Mouse (Mus musculus): ENCODE data around the gene Zfp719. TPM values are rescaled to one million over a fixed set of nuclear protein-coding genes. Genes with fewer than 3 reads are reported as not detected.

Gene Zfp719
- polyA plus RNA-seq (2015; fragmentation: Nextera tagmentation; extraction: Ambion mirVana), result 14.6 and 15.3 TPM in 2 replicates

DNA sequence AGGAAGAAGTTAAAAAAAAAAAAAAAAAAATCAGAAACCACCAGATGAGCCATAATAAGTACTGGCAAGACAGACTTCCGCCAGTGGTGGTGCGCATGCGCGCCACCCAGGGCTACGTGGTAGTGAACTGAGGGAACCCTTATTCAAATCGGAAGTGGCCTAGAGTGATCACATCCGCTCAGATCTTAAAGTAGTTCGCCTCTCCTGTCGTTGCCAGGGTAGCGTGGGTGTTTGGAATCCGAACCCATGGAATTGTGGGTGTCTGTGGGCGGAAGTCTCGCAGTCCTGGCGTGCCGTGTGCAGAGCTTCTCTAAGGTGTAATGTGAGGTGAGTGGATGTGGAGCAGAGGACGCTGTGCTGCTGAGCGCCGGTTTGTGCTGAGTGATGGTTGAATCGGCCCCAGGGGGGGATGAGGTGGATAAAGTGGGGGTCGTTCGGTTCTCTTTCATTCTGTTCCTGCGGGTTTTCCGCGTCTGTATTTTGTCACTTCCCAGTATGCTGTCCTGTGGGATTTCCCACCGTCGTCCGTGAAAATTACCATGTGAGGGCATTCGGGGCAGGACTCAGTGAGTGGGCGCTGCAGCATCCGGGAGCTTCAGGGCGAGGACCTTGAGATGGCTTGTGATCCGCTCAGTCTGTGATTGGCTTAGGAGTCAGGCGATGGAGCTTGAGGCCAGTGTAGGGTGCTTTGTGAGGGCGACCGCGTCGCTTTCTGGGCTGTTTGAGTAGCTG lies at the start of gene Zfp719:
Gene Zfp719, plus strand, starts transcription at position 171 of the 732 bp plus-strand sequence.
- H3K4me3 ChIP-seq, result peak within 1 kb of the TSS; percentile 68
- H3K9ac ChIP-seq, result peak within 1 kb of the TSS; percentile 76
- H3K27me3 ChIP-seq (replicated peaks), result no peaks in the 10 kb centered on the region
- no peaks in the 10 kb centered on the region for H3K9me3 ChIP-seq
- H3K27ac ChIP-seq, result peak within 1 kb of the TSS; percentile 89
- peak; percentile 99 for ATAC-seq (replicated peaks)
- peaks cover 15% of the 10 kb centered on the region for H3K36me3 ChIP-seq (replicated peaks)
- WGBS, result under 1% methylated on average over 37 of the region's 37 CpGs
- H3K4me2 ChIP-seq, result peak within 1 kb of the TSS; percentile 69
- H3K4me1 ChIP-seq, result peaks cover 27% of the 10 kb centered on the region

DNA sequence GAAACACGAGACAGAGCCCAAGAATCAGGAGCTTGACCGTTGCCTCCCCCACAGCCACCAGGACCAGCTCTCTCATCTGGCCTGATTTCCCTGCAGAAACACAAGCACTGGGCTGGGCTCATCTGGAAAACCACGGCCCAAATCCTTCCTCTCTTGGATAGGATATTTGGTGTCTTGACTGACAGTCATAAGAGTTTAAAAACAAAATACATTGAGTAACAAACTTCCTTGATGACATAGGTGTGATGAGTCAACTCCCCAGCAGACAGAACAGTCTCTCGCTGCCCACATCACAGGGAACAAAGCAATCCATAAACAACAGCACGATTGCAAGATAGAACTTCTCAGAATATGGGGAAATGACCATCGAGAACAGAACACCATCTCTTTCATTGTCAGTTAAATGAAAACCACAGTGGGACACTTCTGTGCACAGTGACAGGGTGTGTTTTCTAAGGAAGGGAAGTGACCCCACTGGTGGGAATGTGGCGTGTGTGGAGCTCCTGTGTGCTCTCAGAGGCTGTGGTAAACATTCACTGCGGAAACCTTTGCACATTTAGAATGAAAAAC lies 49.1 kb upstream of the Zfp719 start:
- Histone ChIP-seq H3K4me1 (no peaks in the 10 kb centered on the region), H3K4me3 (no peak overlapping the region), H3K27ac (no peak overlapping the region), H3K4me2 (no peak overlapping the region), H3K36me3 (replicated peaks) (no peaks in the 10 kb centered on the region), H3K9ac (no peak overlapping the region), H3K9me3 (no peaks in the 10 kb centered on the region), H3K27me3 (replicated peaks) (no peaks in the 10 kb centered on the region)
- 82% methylated on average over 8 of the region's 8 CpGs for WGBS
- ATAC-seq (replicated peaks), result no peak

DNA sequence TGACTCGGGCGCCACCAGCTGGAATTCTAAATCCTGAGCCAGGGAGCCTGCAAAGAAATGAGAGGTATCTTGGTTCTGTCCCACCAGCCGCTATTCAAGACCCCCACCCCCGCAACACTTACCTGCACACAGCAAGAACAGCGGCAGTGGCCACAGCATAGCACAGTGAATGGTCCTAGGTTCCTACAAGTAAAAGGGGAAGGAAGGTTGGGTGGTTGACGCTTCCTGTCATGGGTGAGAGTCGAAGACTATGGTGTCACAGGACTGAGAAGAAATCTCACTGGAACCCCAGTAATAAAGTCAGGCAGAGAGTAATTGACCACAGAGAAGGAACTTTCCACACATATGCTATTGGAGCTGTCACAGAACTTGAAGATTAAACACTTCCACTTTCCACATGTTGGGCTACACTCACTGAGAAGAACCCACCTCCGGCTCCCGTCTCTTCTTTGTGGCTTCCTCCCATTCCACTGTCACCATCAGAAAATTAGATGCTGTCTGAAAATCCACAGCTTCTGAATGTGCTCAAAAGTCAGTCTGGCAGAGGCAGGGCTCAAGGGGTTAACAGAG lies 46.4 kb upstream of the Zfp719 start:
- Histone ChIP-seq H3K4me3 (no peak overlapping the region), H3K4me2 (no peak overlapping the region), H3K27me3 (replicated peaks) (no peaks in the 10 kb centered on the region), H3K9ac (no peak overlapping the region), H3K4me1 (no peaks in the 10 kb centered on the region), H3K36me3 (replicated peaks) (no peaks in the 10 kb centered on the region), H3K27ac (no peak overlapping the region), H3K9me3 (no peaks in the 10 kb centered on the region)
- ATAC-seq (replicated peaks), result no peak
- 90% methylated on average over 9 of the region's 9 CpGs for WGBS

DNA sequence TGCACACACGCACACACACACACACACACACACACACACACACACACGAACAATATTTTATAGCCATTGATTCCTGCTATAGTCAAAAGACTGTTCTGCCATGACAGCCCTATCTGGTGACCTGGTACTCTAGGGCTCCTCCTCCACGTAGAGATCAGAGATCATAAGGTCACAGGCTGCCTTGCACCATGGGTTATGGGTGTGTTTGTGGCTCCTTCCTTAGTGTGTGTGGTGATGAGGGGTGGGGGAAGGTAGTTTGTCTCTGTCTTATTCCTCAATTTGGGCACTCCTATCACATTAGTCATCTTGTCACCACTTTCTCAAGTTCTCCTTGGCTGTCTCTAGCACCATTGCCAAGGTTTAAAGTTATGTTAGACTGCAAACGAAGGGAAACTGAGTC lies 40.9 kb upstream of the Zfp719 start:
- H3K4me2 ChIP-seq, result no peak overlapping the region
- H3K27ac ChIP-seq, result no peak overlapping the region
- no peaks in the 10 kb centered on the region for H3K36me3 ChIP-seq (replicated peaks)
- H3K27me3 ChIP-seq (replicated peaks), result no peaks in the 10 kb centered on the region
- H3K9me3 ChIP-seq, result no peaks in the 10 kb centered on the region
- H3K4me3 ChIP-seq, result no peak overlapping the region
- ATAC-seq (replicated peaks), result no peak
- WGBS, result 76% methylated on average over 4 of the region's 4 CpGs
- no peaks in the 10 kb centered on the region for H3K4me1 ChIP-seq
- no peak overlapping the region for H3K9ac ChIP-seq

DNA sequence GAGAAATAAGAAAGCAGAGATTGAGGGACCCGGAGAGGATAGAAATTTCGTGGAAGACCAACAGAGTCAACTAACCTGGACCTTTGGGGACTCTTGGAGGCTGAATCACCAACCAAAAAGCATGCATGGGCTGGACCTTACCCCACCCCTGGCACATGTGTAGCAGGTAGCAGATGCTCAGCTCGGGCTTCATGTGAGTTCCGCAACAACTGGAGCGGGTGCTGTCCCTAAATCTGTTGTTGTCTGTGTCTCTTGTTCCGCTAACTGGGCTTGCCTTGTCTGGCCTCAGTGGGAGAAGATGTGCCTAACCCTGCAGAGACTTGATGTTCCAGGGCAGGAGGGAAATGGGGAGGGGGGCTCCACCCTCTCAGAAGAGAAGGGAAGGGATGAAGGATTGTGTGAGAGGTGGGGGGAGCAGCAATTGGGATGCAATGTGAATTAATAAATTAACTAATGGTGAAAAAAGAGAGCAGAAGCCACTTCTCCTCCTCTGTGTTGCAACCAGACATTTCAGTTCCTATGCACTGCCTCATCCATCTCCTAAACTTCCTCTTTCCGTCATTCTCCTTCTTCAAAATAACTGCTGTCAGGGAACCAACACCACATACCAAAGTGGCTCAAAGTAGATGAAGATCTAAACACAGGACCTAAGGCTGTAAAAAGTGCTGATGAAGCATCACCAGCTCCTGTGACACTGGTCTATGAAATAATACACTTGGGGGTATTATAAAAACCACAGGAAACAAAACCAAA lies 35.0 kb upstream of the Zfp719 start, which contains the start of gene Cd33:
Gene Cd33, minus strand, starts transcription at position 204 of the 753 bp plus-strand sequence.
- no peak for ATAC-seq (replicated peaks)
- Histone ChIP-seq H3K4me3 (no peak within 1 kb of the TSS), H3K9me3 (no peaks in the 10 kb centered on the region), H3K4me2 (no peak within 1 kb of the TSS), H3K27ac (no peak within 1 kb of the TSS), H3K4me1 (no peaks in the 10 kb centered on the region), H3K9ac (no peak within 1 kb of the TSS), H3K36me3 (replicated peaks) (no peaks in the 10 kb centered on the region), H3K27me3 (replicated peaks) (no peaks in the 10 kb centered on the region)
- 81% methylated on average over 7 of the region's 7 CpGs for WGBS

DNA sequence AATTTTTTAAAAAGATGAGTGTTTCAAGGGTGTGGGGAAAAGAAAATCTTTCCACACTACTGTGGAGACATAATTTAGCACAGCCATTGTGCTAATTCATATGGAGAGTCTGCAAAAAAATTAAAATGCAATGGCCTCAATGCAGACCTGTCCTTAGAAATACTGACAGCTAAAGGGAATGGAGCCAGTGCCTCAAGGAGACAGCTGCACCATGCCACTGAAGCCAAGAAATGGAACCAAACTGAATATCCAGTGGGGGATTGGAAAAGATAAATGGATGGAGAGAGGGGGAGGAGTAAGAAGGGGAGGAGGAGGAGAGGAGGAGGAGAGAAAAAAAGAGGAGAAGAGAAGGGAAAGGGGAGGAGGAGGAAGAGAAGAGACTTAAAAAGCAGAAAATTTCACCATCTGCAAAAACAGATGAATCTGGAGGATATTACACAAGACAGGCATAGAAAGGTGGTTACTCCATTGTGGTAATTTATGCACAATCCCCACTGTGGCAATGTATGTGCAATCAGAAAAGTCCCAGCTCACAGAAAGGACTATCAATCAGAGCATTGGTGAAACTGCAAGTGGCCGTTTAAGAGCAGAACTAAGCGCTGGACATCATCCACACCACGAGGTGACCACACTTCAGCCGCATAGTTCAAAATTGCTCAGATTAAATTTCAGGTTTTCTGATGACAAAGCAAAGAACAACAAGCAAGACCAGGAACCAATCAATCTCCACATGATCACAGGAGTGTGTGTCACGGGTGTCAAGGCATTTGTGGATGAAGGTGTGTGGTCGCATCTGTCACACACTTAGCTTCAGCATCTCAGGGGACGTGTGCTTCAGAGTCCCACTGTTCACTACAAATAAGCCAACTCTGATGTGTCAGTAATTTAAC lies 33.5 kb upstream of the Zfp719 start:
- H3K4me3 ChIP-seq, result no peak overlapping the region
- whole genome bisulfite sequencing, result 73% methylated on average over 7 of the region's 7 CpGs
- no peak overlapping the region for H3K27ac ChIP-seq
- H3K9ac ChIP-seq, result no peak overlapping the region
- no peak overlapping the region for H3K4me2 ChIP-seq
- H3K9me3 ChIP-seq, result no peaks in the 10 kb centered on the region
- ATAC-seq (replicated peaks), result no peak
- no peaks in the 10 kb centered on the region for H3K27me3 ChIP-seq (replicated peaks)
- H3K36me3 ChIP-seq (replicated peaks), result no peaks in the 10 kb centered on the region
- no peaks in the 10 kb centered on the region for H3K4me1 ChIP-seq

DNA sequence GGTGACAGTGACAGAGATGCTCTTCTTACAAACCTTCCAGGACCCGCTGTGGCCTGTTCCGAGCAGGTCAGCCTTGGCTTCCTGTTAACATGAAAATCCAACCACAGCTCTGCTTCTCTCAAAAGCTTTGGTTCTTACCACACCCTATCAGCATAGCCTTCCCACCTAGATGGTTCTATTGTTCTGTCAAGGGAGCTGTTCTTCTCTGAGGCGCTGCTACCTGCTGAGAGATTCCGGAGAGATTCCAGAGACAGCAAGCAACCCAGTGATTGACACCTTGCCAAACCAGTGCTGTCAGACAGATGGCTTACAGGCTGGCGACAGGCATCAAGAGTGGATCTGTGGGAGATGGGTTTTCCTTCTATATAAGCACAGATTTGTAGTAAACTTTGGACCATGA lies 31.7 kb upstream of the Zfp719 start:
- Histone ChIP-seq H3K4me3 (no peak overlapping the region), H3K9ac (no peak overlapping the region), H3K27ac (no peak overlapping the region), H3K27me3 (replicated peaks) (no peaks in the 10 kb centered on the region), H3K4me2 (no peak overlapping the region), H3K9me3 (no peaks in the 10 kb centered on the region), H3K36me3 (replicated peaks) (no peaks in the 10 kb centered on the region), H3K4me1 (no peaks in the 10 kb centered on the region)
- ATAC-seq (replicated peaks), result no peak
- WGBS, result 48% methylated on average over 5 of the region's 5 CpGs

DNA sequence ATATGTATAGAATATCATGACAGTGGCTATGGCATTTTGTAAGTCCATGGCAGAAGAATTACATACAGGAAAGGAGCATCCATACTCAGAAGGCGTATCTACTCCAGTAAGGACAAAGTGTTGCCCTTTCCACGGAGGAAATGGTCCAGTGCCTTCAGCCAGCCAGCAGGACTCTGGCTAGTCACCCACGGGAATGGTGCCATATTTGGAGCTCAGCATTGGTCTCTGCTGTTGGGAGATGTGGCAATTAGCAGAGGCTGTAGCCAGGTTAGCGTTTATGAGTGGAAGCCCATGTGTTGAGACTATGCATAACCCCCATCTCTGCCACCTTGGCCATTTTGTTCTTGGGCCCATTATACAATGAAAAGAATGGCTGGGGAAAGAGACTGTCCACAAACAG lies 31.2 kb upstream of the Zfp719 start:
- no peaks in the 10 kb centered on the region for H3K9me3 ChIP-seq
- 74% methylated on average over 4 of the region's 4 CpGs for WGBS
- H3K4me1 ChIP-seq, result no peaks in the 10 kb centered on the region
- H3K36me3 ChIP-seq (replicated peaks), result no peaks in the 10 kb centered on the region
- H3K4me3 ChIP-seq, result no peak overlapping the region
- no peak overlapping the region for H3K27ac ChIP-seq
- ATAC-seq (replicated peaks), result no peak
- H3K9ac ChIP-seq, result no peak overlapping the region
- H3K27me3 ChIP-seq (replicated peaks), result no peaks in the 10 kb centered on the region
- H3K4me2 ChIP-seq, result no peak overlapping the region

DNA sequence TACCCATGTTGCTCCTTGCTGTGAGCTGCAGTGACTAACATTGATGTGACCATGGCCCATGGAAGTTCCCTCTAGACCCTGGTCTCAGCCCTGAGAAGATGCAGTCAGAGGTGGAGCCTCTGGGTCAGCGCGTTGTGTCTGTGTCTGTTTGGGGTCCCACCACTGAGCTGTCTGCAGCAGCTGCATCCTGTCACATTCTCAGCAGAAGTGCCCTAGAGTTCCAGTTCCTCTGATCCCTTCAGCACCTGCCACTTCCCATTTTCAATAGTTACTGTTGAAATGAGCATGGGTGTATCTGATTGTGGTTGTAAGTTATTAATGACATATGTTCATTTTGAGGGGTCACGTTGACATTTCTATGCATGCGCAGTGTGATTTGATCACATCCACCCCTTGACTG lies 26.3 kb upstream of the Zfp719 start:
- no peaks in the 10 kb centered on the region for H3K36me3 ChIP-seq (replicated peaks)
- no peak overlapping the region for H3K4me2 ChIP-seq
- no peak overlapping the region for H3K27ac ChIP-seq
- no peak overlapping the region for H3K4me3 ChIP-seq
- 85% methylated on average over 4 of the region's 4 CpGs for WGBS
- no peaks in the 10 kb centered on the region for H3K27me3 ChIP-seq (replicated peaks)
- H3K9ac ChIP-seq, result no peak overlapping the region
- no peaks in the 10 kb centered on the region for H3K4me1 ChIP-seq
- no peak for ATAC-seq (replicated peaks)
- no peaks in the 10 kb centered on the region for H3K9me3 ChIP-seq

DNA sequence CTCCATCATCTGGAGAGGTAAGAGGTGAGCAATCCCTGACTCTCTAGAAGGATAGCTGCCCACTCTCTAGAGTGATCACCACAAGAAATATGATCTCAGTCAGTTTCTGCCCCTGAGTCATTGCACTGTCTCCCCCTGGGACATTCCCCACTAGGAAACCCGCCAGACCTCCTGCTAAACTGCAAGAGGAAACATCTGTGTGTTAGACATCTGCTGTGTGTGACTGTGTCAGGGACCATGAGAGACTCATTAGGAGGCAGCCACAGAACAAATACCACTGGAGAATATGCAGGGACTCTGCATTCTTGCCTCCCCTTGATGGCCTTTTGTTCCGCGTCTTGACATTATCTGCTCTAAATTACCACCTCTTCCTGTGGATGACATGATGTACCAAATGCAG lies 24.9 kb upstream of the Zfp719 start:
- Histone ChIP-seq H3K4me2 (no peak overlapping the region), H3K27me3 (replicated peaks) (no peaks in the 10 kb centered on the region), H3K4me3 (no peak overlapping the region), H3K9ac (no peak overlapping the region), H3K4me1 (no peaks in the 10 kb centered on the region), H3K9me3 (no peaks in the 10 kb centered on the region), H3K27ac (no peak overlapping the region), H3K36me3 (replicated peaks) (no peaks in the 10 kb centered on the region)
- 64% methylated on average over 3 of the region's 3 CpGs for WGBS
- ATAC-seq (replicated peaks), result no peak

DNA sequence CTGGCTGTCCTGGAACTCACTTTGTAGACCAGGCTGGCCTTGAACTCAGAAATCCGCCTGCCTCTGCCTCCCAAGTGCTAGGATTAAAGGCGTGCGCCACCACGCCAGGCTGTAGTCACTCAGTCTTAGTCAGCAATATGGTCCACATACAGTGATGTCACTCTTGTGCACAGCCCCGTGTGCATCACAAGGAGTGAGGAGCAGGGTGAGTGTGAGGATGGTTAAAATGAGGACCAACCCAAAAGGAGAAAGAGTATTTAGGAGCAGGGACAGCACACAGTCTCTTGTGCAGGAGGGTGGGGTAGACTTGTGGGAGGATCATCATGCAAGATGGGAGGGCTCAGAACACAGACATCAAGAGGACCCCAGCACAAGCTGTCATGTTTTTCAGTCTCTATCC lies 24.1 kb upstream of the Zfp719 start:
- H3K27me3 ChIP-seq (replicated peaks), result no peaks in the 10 kb centered on the region

More for the DNA sequence above, 24.1 kb upstream of the Zfp719 start:
- 89% methylated on average over 5 of the region's 5 CpGs for WGBS
- no peaks in the 10 kb centered on the region for H3K9me3 ChIP-seq
- H3K4me3 ChIP-seq, result no peak overlapping the region
- no peaks in the 10 kb centered on the region for H3K36me3 ChIP-seq (replicated peaks)
- no peak for ATAC-seq (replicated peaks)
- H3K27ac ChIP-seq, result no peak overlapping the region
- no peaks in the 10 kb centered on the region for H3K4me1 ChIP-seq
- no peak overlapping the region for H3K9ac ChIP-seq
- H3K4me2 ChIP-seq, result no peak overlapping the region
